Mouse (Mus musculus) hindbrain, embryonic 14.5 days (tissue): ENCODE measurements around the gene Gas2l1. TPM values are rescaled to one million over a fixed set of nuclear protein-coding genes. Genes with fewer than 3 reads are reported as not detected.

Experiments used
- ATAC-seq: fragments of 200-750 bp; cut with Nextera tagmentation; 2 replicates; pipeline ENCODE4 v1.8.0; 2017; ENCODE audit warnings: moderate number of reproducible peaks, mild to moderate bottlenecking, moderate TSS enrichment, moderate library complexity; ENCODE audit not compliant: low FRiP score
- DNase-seq: peaks from one replicate; pipeline ENCODE4 v3.0.0-alpha.2; 2015; ENCODE audit warnings: low spot score
- H3K27ac ChIP-seq: fragments of 300-500 bp; sonication (generic); 2 replicates; pipeline ENCODE4 v1.5.1; 2014; ENCODE audit warnings: mild to moderate bottlenecking, moderate library complexity
- H3K27me3 ChIP-seq: fragments of 300-500 bp; sonication (generic); 2 replicates; pipeline ENCODE4 v1.6.1; 2014; ENCODE audit warnings: mild to moderate bottlenecking, low read length, mixed read lengths; ENCODE audit not compliant: control insufficient read depth, insufficient read depth
- H3K36me3 ChIP-seq: fragments of 300-500 bp; sonication (generic); replicated peaks from 2 replicates; pipeline ENCODE4 v1.6.1; 2014; ENCODE audit not compliant: control insufficient read depth, insufficient read depth
- H3K4me1 ChIP-seq: fragments of 300-500 bp; sonication (generic); replicated peaks from 2 replicates; pipeline ENCODE4 v1.6.1; 2014; ENCODE audit warnings: antibody characterized with exemption, low read length, mixed read lengths; ENCODE audit not compliant: control insufficient read depth, insufficient read depth
- H3K4me2 ChIP-seq: fragments of 300-500 bp; sonication (generic); replicated peaks from 2 replicates; pipeline ENCODE4 v1.6.1; 2014; ENCODE audit warnings: mild to moderate bottlenecking, moderate library complexity
- H3K4me3 ChIP-seq: fragments of 300-500 bp; sonication (generic); replicated peaks from 2 replicates; pipeline ENCODE4 v1.5.1; 2014; ENCODE audit warnings: mild to moderate bottlenecking, low read length
- H3K9ac ChIP-seq: fragments of 300-500 bp; sonication (generic); 2 replicates; pipeline ENCODE4 v1.6.1; 2014
- H3K9me3 ChIP-seq: fragments of 300-500 bp; sonication (generic); 2 replicates; pipeline ENCODE4 v1.6.1; 2016; ENCODE audit warnings: low read length; ENCODE audit not compliant: control insufficient read depth
- WGBS: fragments of 180-500 bp; shearing (Covaris S2); extraction: QIAGEN DNeasy Blood & Tissue Kit; methylation state at CpG from one replicate; pipeline ENCODE4 v1.1.7; 2014; 5-methylcytosine and 5-hydroxymethylcytosine counted together
- polyA plus RNA-seq: library from polyadenylated mRNA; unstranded; fragments of >200 nt; fragmentation: Nextera tagmentation; extraction: Ambion mirVana; gene quantifications from 2 replicates; pipeline ENCODE4 v1.2.1, GENCODE M21; 2014

Gene Gas2l1
- polyA plus RNA-seq, 1 experiment from 2014 or later = 24.9 TPM

GRCm38 (mm10) chr11:5059704-5060156, 5.4 kb downstream of the Gas2l1 start:
- peaks cover 90% of the 10 kb centered on the region for H3K27me3 ChIP-seq
- H3K4me3 ChIP-seq = no peak overlapping the region

GRCm38 (mm10) chr11:5059230-5059629, 5.9 kb downstream of the Gas2l1 start:
- Histone ChIP-seq H3K27me3 (peaks cover 85% of the 10 kb centered on the region), H3K9me3 (no peaks in the 10 kb centered on the region), H3K4me2 (no peak overlapping the region), H3K27ac (no peak overlapping the region), H3K4me3 (no peak overlapping the region), H3K9ac (no peak overlapping the region), H3K4me1 (peaks cover 41% of the 10 kb centered on the region), H3K36me3 (peaks cover 4% of the 10 kb centered on the region)
- WGBS = 22% methylated on average over 14 of the region's 14 CpGs
- DNase-seq = no peak
- no peak for ATAC-seq

More at GRCm38 (mm10) chr11:5059704-5060156, 5.4 kb downstream of the Gas2l1 start:
- H3K27ac ChIP-seq = no peak overlapping the region
- H3K4me1 ChIP-seq = peaks cover 46% of the 10 kb centered on the region
- no peak overlapping the region for H3K4me2 ChIP-seq
- H3K36me3 ChIP-seq = peaks cover 4% of the 10 kb centered on the region
- 9% methylated on average over 27 of the region's 27 CpGs for WGBS
- DNase-seq = no peak
- no peak for ATAC-seq
- H3K9me3 ChIP-seq = no peaks in the 10 kb centered on the region
- no peak overlapping the region for H3K9ac ChIP-seq

GRCm38 (mm10) chr11:5058783-5059182, 6.3 kb downstream of the Gas2l1 start:
- peaks cover 37% of the 10 kb centered on the region for H3K4me1 ChIP-seq
- DNase-seq (no peak), ATAC-seq (no peak)
- WGBS = 40% methylated on average over 9 of the region's 9 CpGs
- H3K9ac ChIP-seq = no peak overlapping the region
- no peak overlapping the region for H3K4me3 ChIP-seq
- no peak overlapping the region for H3K27ac ChIP-seq
- H3K36me3 ChIP-seq = peaks cover 4% of the 10 kb centered on the region
- H3K4me2 ChIP-seq = no peak overlapping the region
- peaks cover 81% of the 10 kb centered on the region for H3K27me3 ChIP-seq
- H3K9me3 ChIP-seq = no peaks in the 10 kb centered on the region

- Histone ChIP-seq H3K4me1 (peaks cover 31% of the 10 kb centered on the region), H3K36me3 (peaks cover 4% of the 10 kb centered on the region), H3K27me3 (peaks cover 74% of the 10 kb centered on the region), H3K9ac (peak within 1 kb of the TSS; percentile 24), H3K4me2 (peak within 1 kb of the TSS; percentile 54), H3K9me3 (no peaks in the 10 kb centered on the region), H3K27ac (no peak within 1 kb of the TSS), H3K4me3 (peak within 1 kb of the TSS; percentile 34)
- WGBS = 3% methylated on average over 70 of the region's 77 CpGs
- no peak for DNase-seq
- no peak for ATAC-seq
Observed at GRCm38 (mm10) chr11:5057856-5058641, 7.1 kb downstream of the Gas2l1 start, which contains the start of gene Rasl10a. TSS of gene Rasl10a (plus strand) at chr11:5058128.

GRCm38 (mm10) chr11:5057541-5057855, 7.6 kb downstream of the Gas2l1 start:
- Histone ChIP-seq H3K4me3 (peak overlapping the region; percentile 34), H3K9me3 (no peaks in the 10 kb centered on the region), H3K4me2 (peak overlapping the region; percentile 54), H3K27ac (no peak overlapping the region), H3K27me3 (peaks cover 68% of the 10 kb centered on the region), H3K36me3 (peaks cover 4% of the 10 kb centered on the region), H3K9ac (peak overlapping the region; percentile 24; the same call in 1 of the 2 replicates), H3K4me1 (peaks cover 26% of the 10 kb centered on the region)
- DNase-seq = no peak
- WGBS = 12% methylated on average over 8 of the region's 8 CpGs
- ATAC-seq = no peak

GRCm38 (mm10) chr11:5057064-5057463, 8.1 kb downstream of the Gas2l1 start:
- ATAC-seq (no peak), DNase-seq (no peak)
- peaks cover 21% of the 10 kb centered on the region for H3K4me1 ChIP-seq
- no peak overlapping the region for H3K4me3 ChIP-seq
- WGBS = 48% methylated on average over 8 of the region's 8 CpGs
- H3K9ac ChIP-seq = no peak overlapping the region
- no peaks in the 10 kb centered on the region for H3K9me3 ChIP-seq
- no peak overlapping the region for H3K27ac ChIP-seq
- H3K36me3 ChIP-seq = peaks cover 4% of the 10 kb centered on the region
- no peak overlapping the region for H3K4me2 ChIP-seq
- peaks cover 64% of the 10 kb centered on the region for H3K27me3 ChIP-seq

GRCm38 (mm10) chr11:5055945-5056938, 8.9 kb downstream of the Gas2l1 start:
- Histone ChIP-seq H3K9me3 (no peaks in the 10 kb centered on the region), H3K27me3 (peaks cover 56% of the 10 kb centered on the region), H3K36me3 (peaks cover 4% of the 10 kb centered on the region), H3K4me1 (peaks cover 13% of the 10 kb centered on the region), H3K4me3 (no peak overlapping the region), H3K9ac (no peak overlapping the region), H3K4me2 (no peak overlapping the region), H3K27ac (no peak overlapping the region)
- DNase-seq (no peak), ATAC-seq (no peak)
- 23% methylated on average over 23 of the region's 23 CpGs for WGBS

GRCm38 (mm10) chr11:5054874-5055273, 10.3 kb downstream of the Gas2l1 start:
- DNase-seq = no peak
- H3K27ac ChIP-seq = no peak overlapping the region
- H3K36me3 ChIP-seq = no peaks in the 10 kb centered on the region
- no peak overlapping the region for H3K4me2 ChIP-seq
- no peak overlapping the region for H3K9ac ChIP-seq
- H3K27me3 ChIP-seq = peaks cover 42% of the 10 kb centered on the region
- H3K4me3 ChIP-seq = no peak overlapping the region
- no peak for ATAC-seq
- peaks cover 9% of the 10 kb centered on the region; the same call in 1 of the 2 replicates for H3K4me1 ChIP-seq
- no peaks in the 10 kb centered on the region for H3K9me3 ChIP-seq
- 68% methylated on average over 6 of the region's 6 CpGs for WGBS

GRCm38 (mm10) chr11:5054151-5054550, 11.0 kb downstream of the Gas2l1 start:
- no peak overlapping the region for H3K9ac ChIP-seq
- H3K36me3 ChIP-seq = no peaks in the 10 kb centered on the region
- H3K27me3 ChIP-seq = peaks cover 35% of the 10 kb centered on the region
- ATAC-seq = no peak
- H3K27ac ChIP-seq = no peak overlapping the region
- DNase-seq = no peak
- peaks cover 9% of the 10 kb centered on the region; the same call in 1 of the 2 replicates for H3K4me1 ChIP-seq
- H3K4me2 ChIP-seq = no peak overlapping the region
- WGBS = 88% methylated on average over 14 of the region's 14 CpGs
- no peak overlapping the region for H3K4me3 ChIP-seq
- H3K9me3 ChIP-seq = no peaks in the 10 kb centered on the region
